Mouse (Mus musculus) megakaryocyte, embryonic 14.5 days (primary cell): ENCODE measurements around the gene Smpx.

Experiments
- FLI1 ChIP-seq: IDR thresholded peaks from 2 replicates; pipeline ENCODE4 v1.6.1; 2012; ENCODE audit warnings: low read length, inconsistent platforms, mixed read lengths
- GATA1 ChIP-seq: IDR thresholded peaks from 3 replicates; pipeline ENCODE4 v1.6.1; 2012; ENCODE audit warnings: mixed read lengths, low read length, inconsistent platforms, borderline replicate concordance

GRCm38 (mm10) chrX:157719907-157720306, 21.2 kb downstream of the Smpx start:
- TF ChIP-seq GATA1 = no peak
- no peak for TF ChIP-seq FLI1
